Mouse (Mus musculus) layer of hippocampus, adult 8-10 months (tissue): Measurements from ENCODE around the gene Selenom. TPM values are rescaled to one million over a fixed set of nuclear protein-coding genes. Genes with fewer than 3 reads are reported as not detected.
A peak's percentile ranks its signal among the peaks of the same experiment; 100 is the strongest.

Experiments used
- DNase-seq, 2 experiments: peaks; one replicate each; pipeline ENCODE4 v3.0.0; 2022; ENCODE audit warnings: low spot score in 2 of 2
- total RNA-seq, 4 experiments: library from RNA; stranded (reverse); gene quantifications; 2 replicates each; pipeline ENCODE4 v1.2.4; 2022

Gene Selenom
- 100 to 1,000 TPM; 161 to 198 (median 177) TPM for total RNA-seq

DNA sequence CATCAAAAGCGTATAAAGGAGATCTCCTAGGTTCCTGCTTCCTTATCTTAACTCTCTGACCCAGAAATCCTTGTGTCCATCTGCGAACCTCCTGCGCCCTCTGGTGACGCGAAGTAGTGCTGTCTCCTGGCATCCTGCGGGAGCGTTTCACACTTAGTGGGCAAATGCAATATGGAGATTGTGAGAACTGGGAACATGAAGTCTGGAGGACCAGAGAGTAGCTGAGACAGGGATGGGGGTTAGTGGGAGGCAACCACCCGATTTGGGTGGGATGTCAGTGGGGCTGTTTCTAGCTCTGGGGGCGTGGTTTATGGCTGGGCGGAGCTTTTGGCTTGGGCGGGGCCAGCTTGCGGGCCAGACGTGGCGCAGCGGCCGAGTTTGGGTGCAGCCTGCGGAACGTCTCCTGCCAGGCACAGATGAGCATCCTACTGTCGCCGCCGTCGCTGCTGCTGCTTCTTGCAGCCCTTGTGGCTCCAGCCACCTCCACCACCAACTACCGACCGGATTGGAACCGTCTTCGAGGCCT, at the start of gene Selenom:
Gene Selenom, plus strand, starts transcription at position 156 of the 526 bp plus-strand sequence.
- DNase-seq: peak; percentile 92 to 94

DNA sequence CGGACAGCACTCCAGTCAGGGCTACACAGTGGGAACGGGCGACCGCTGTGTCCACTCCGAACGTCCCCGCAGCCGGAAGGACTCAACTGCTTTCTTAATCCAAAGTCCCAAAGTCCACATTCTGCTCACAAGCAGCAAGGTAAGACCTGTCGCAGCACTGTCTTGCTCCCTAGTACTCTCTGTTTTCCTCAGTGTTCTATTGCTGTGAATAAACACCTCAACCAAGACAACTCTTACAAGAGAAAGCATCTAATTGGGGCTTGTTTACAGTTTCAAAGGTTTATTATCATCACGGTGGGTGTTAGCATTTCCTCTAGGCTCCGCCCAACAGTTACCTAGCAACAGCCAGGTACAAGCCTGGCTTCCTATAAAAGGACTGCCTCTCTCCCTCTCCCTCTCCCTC, 43.0 kb upstream of the Selenom start:
- no peak for DNase-seq

DNA sequence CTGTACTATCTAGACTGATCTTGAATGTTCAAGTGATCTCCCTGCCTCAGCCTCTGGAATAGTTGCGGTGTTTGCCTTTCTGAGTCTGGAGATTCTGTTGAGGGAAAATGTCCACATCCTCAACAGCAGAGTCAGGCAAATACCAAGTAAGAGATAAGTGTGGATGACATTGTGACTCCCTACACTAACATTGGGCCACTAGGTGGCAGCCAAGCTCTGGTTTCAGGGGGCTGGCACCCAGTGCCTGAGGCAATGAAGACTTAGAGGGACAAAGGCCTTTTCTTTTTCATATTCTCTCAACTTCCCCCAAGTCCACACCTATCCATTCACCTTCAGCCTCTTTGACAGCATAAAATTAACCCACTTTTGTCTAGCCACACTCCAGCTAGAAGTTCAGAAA, 42.0 kb upstream of the Selenom start:
- DNase-seq: peak; percentile 69 to 88

DNA sequence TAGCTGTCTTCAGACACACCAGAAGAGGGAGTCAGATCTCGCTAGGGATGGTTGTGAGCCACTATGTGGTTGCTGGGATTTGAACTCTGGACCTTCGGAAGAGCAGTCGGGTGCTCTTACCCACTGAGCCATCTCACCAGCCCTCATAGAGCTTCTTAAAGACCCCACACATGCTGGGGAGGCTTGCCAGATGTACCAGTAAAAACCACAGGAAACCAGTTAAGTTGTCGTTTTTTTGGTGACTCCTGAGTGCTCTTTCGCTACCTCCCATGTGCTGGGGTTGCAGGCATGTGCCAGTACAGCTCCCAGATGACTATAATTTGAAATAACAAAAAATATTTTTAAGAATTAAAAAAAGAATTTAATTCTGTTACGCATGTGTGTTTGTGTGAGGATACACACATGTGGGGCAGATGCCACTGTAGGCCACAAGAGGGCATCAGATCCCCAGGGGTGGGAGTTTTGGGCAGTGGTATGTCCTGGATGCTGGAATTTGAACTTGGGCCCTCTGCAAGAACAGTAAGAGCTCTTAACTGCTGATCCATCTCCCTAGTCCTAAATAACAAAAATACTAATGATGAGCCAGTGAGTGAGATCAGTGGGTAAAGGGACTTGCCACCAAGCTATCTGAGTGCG, 39.9 kb upstream of the Selenom start:
- DNase-seq: no peak

DNA sequence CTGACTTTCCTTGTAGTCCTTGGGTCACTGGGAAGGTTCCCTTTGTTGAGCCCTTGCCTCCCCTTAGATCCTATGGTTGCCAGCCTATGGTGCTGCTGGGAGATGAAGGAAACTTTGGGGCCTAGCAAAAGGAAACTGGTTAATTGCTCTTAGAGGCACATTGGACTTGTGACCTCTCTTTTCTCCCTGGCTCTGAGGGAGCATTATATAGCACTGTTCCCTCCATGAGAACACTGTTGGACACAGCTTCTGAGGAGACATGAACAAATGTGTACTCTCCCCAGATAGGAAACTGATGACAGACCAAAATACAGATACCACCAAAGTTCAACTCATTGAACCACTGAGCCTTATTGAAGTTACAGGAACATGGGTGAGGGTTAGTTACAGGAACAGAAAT, 39.0 kb upstream of the Selenom start:
- no peak for DNase-seq

DNA sequence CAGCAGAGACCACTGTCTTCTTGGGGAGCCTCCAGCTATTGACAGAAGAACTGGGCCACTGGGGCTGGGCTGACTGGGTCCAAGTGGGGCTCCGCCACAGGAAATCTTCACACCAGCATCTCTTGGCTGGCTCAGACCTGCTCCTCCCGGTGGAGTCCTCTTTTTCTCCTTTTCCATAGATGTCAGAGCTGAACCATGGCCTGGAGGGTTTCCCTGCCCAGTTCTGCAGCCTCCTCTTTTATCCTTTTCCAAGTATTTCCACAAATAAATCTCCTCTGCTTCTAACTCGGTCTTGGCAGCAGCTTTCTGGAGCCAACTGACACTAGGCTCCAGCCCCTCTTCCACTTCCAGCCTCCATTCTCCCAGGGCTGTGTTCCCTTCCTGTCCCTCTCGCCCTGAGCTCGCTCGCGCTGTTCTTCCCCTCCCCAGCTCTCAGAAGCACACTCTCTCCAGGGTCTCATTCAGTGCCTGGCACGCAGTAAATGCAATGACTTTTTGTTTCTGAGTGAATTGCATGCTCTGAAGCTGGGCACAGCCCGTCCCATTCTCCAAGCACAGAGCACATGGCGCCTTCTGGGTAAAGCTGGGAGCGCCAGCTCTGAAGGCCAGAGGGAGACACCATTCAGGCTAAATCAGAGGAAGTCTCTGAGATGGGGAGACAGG, 30.4 kb upstream of the Selenom start:
- DNase-seq: peak; percentile 63 to 67

DNA sequence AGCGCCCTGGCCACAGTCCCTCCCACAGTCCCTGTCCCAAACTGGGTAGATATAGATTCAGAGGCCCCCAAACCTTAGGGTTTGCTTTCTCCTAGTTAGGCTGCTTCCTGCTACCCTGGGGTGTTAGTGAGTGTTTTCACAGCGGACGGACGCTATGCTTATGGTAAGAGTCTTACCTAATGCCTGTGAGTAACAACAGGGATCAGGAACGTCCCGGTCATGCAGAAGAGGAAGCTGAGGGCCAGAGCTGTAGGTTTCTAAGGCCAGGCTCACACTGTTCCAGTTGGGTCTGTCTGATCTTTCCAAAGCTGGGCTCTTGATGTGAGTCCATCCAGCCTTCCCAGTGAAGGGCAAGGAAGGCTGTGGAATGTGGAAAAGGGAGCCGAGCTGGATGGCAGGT, 28.1 kb upstream of the Selenom start:
- no peak for DNase-seq

DNA sequence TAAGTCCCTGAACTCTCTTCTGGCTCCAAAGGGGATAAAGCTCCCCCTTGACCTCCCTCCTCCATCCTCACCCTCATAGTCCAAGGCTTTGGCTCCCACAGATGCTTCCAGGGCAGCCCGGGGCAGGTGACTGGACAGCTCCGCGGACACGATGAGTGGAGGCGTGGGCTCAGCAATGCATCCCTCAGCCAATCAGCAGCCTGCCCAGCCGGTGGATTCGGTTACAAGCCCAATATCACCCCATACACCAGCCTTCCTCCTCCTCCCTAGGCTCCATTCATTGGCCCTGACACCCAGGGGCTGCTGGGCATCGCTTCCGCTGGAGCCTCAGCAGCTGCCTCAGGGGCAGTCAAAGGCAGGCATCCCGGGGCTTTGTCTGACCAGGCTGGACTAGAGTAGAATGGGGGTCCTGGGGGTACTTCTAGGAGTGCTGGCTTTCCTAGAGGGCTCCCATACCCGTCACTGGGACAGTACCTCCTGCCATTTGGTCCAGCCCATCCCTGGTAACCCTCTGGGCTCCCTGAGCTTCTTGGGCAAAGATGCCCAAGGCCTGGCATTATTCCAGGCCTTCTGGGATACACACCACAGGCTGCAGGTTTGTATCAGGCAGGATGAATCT, 26.4 kb upstream of the Selenom start, which contains the start of gene Pla2g3:
Gene Pla2g3, plus strand, starts transcription at position 333 of the 619 bp plus-strand sequence.
- DNase-seq: no peak

DNA sequence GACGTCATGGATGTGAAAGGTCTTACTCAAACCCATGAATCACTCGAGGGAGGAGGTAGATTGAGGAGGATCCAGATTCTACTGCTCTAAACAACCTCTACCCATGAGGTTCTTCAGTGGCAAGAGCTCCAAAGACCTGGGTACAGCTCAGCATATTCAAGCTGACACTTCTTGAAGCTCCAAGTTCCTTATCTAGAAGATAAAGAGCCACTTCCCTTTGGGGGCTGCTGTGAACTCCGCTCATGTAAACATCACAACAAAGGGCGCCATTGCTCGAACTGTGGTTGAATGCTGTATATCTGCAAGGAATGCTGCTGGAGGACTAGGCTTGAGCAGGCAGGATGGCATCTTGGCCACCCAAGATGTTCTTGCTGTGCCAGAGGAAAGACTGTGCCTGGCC, 25.4 kb upstream of the Selenom start:
- DNase-seq: no peak

DNA sequence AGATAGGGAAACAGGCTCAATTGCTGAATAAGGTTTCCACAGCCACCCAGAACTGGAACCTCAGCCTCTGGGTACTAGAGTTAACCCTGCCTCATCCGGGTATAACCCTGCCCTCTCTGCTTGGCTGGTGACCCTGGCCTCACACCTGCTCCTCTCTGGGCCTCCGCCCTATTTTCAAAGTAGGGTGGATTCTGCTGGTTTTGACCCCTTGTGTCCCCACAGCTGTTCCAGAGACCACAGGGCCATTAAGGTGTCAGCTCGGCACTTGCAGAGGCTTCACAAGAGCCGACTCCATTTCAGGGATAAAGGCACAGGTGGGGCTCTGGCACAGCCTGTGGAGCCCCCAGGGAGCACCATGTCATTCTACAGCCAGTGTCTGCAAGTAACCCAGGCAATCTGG, 21.7 kb upstream of the Selenom start:
- DNase-seq: no peak

DNA sequence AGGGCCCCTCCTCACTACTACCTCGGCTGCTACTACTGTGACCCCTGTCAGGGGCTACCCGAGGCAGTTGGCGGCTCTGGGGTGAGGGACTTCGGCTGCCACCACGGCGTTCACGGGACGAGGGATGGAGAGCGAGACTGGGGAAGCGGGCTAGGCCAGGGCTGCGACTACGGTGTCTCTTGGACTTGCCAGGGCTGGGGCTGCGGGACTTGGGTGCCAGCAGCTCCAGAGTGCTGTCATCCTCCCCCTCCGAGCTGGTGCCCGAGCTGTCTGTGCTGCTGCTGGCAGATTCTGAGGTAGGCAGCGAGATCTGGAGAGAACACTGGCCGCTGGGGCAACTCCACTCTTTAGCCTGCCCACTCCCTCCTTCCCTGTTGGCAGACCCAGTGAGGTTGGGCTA, 19.6 kb upstream of the Selenom start:
- DNase-seq: no peak

DNA sequence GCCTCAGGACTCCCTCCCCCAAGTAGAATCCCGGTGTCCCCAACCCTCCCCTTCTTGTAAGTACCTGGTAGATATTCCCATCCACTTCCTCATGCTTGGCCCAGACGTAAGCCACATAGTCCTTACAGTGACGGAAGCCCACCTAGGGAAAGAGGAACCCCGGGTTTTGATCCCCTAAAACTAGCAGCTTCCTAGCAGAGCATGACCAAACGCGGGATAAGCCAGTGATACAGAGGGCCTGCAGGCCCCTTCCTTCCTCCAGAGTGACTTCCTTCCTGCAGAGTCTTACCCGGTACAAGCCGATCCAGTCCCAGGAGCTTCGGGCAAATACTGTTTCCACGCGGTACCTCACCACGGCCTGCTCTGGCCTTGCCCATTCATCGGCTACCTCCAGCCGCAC, 19.0 kb upstream of the Selenom start:
- DNase-seq: no peak

DNA sequence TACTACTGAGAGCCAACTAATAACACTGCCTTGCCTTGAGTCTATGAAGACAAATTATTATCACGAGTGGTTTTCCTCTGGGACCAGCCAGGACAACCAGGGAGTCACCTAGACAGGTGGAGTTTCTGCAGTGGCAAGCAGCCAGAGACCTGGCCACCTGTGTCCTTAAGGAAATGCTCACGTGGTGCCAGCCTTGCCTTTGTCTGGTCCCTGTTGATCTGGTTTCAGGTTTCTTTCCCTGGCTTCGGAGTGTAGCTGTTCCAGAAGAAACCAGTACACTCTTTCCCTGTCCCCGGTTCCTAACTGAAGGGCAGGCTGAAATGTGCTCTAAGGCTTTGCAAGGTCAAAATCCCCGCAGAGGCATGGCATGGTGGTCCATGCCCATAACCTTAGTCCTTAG, 17.7 kb upstream of the Selenom start:
- DNase-seq: no peak

DNA sequence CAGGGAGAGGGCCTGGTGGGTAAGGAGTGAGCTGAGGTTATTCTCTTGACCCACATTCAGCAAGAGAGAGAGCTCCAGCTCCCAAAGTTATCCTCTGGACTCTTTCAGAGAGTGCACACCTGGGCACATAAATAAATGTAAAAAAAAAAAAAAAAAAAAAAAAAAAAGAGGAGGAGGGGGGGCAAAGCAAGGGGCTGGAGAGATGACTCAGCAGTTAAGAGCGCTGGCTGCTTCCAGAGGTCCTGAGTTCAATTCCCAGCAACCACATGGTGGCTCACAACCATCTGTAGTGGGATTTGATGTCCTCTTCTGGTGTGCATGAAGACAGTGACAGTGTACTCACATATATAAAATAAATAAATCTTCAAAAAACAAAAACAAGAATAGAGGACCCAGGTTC, 17.2 kb upstream of the Selenom start:
- DNase-seq: no peak

DNA sequence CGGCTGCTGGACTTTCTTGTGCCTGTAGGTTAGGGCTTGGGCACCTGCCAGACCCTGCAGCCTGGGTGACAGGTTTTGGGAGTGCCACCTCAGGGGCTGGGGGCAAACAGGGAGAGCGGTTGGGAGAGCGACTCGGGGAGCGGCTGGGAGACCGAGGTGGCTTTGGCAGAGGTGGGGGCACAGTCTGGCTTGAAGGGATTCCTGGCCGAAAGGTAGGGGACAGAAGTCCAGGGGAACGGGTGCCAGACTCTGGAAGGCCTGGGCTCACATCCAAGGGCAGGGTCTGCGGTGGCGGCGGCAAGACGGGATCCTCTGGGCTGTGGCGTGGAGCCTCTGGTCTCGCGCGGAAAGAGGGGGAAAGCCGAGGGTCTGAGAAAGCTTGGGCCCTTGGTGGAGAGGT, 12.4 kb upstream of the Selenom start:
- no peak for DNase-seq

DNA sequence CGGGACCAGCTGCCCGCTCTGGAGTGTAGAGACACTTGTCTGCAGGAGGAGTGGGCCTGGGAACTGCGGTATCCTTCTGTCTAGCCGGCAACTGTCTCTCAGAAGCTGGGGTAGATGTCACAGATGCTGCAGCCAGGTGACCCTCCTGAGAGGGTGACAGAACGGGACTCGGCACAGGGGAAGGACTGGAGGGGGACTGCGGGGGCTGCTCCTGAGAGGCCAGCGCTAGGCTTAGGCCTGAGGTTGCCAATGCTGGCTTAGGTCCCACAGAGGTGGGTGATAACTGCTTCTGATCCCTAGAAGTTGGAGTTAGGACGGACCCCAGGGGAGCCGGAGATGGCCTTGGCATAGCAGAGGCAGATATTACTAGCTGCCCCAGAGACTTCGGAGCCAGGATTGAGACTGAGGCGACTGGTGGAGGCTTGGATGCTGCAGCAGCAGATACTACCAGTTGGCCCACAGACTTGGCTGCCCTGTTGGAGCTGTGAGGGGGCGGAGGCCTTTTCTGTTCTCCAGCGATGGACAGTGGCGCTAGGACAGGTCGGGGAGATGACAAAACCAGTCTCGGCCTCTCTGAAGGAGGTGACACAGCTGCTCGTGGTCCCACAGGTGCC, 11.9 kb upstream of the Selenom start:
- no peak for DNase-seq

DNA sequence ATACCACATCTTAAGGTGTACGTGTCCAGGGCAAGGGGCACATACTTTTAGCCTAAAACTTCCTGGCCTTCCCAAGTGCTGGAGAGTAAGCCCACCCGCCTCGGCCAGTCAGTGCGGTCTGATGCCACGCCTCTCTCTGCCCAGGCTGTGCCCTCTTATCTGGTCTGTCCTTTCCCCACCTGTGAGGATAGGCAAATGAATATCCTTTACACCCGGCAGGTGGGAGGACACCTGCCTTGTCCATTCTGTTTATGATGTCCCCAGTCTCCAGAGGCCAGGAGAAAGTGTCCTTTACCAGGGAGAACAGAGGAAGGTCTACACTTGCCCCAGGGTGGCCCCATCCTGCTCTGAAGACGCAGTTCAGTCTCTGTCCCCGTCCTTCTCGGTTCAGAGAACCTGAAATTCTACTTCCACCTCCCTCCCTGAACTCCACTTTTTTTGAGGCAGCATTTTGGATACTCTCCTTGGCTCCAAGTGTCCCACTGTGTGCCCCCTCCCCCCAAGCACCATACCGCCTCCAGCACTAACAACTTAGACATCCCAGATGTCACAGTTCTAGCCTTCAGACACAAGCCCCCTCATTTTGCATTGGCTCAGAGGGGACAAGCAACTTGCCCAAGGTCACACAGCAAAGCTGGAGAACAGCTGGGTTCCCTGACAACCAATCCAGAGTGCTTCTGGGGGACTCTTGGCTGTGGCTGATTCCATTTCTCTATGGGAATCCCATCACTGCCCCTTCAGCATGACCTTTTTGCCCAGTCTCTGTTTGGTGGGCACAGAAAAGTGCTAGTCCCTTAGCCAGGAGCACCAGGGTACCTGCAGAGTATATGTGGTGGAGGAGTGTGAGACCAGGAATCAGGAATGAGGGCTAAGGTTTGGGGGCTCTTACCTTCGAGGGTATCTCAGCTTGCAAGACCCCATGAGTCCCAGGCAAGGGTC, 10.5 kb upstream of the Selenom start:
- no peak for DNase-seq

DNA sequence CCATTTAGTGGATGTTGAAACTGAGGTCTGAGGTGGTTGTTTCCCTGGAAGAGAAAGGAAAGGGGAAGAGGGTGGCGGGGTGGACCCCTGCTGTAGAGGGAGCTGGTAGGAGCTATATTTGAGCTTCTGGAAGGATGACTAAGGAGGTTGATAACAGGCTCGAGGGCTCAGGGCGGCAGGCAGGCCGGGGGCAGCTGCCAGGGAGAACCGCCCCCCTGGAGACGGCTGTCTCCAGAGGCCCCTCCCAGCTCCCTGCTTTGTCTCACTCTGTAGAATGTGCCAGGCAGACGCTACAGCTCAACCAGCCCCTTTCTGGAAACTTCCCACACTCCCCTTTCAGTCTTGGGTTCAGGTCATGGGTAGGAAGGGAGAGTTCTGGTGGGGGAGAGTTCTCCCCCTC, 6.3 kb upstream of the Selenom start:
- no peak for DNase-seq

DNA sequence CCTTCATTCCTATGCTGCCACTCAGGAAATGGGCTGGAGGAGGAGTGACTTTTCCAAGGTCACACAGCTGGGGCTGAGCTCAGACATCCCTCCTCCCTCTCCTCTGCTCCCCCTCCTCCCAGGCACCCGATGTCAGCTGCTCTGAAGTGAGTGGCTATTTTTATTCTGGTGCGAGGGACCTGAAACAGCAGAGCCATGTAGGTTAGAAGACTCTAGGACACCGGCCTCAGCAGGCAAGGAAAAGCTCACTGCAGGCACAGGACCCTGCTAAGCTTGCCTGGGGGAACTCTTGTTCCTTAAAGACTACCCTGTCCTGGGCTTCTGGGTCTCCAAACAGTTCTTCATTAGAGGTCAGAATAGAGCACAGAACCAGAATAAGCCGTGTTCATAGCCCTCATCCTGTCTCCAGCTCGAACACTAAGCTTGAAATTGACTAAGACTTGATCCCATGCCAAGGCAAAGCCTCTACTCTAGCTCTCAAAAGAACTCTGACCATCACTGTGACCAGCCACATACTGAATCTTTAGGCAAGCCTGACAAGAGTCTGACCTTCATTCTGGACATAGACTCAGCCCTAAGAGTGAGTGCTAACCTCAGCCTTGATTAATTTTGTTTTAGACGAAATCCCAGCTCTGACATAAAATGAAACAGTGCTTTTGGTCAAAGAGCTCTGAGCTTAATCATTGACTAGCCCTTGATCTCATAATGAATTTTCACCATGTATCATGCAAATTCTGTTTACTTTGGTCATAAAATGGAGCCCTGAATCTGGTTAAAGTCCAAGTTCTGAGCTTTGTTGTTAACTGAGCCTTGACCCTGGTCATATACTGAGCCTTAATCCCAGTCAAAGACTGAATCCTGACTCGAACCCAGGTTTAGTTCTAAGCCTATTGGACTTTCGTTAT, 5.1 kb upstream of the Selenom start:
- no peak for DNase-seq

DNA sequence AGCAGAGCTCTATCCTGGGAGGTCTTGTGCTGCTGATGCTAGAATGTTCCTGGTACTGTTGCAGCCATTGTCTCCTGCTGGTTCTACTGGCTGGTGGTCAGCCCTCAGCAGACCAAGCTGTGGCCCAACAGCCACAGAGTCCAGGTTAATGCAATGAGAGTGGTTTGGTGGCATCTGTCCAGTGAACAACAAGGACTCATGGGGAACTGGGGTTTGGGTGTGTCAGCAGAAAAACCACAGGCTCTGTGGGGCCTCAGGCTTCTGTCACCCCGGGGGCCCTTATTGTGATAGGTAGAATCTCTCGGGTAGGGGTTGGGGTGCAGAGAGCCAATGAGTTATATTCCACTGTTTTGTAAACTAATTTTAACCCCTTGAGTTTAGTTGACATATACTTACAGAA, 4.2 kb upstream of the Selenom start:
- DNase-seq: no peak
